Mouse (Mus musculus): ENCODE data around the gene Exoc6b. TPM values are rescaled to one million over a fixed set of nuclear protein-coding genes. Genes with fewer than 3 reads are reported as not detected.

The Exoc6b gene
- total and polyA plus RNA-seq, 2 experiments from 2014 or later: 8.0 to 10.2 TPM

DNA sequence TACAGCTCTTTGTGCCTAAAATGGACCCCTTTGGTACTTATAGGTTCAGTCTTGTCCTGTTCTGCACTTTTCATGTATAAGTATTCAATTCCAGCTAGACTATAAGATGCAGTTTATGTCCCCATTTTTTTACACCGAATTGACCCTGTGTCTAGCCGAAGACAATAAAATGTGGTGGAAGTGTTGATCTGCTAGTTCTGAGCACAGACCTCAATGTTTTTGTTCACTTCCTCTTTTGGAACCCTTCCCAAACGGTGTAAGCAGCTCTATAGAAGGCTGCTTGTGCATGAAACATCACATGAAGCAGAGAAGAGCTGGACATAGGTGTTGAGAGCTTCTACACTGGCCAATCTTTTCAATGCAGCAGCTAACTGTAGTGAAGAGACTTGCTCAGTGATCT is 327.1 kb downstream of the Exoc6b start:
- ATAC-seq (ENCODE audit: insufficient read depth, low read depth) (no peak), DNase-seq (ENCODE audit: low spot score) (no peak)
- 56% methylated on average over 3 of the region's 3 CpGs for WGBS

DNA sequence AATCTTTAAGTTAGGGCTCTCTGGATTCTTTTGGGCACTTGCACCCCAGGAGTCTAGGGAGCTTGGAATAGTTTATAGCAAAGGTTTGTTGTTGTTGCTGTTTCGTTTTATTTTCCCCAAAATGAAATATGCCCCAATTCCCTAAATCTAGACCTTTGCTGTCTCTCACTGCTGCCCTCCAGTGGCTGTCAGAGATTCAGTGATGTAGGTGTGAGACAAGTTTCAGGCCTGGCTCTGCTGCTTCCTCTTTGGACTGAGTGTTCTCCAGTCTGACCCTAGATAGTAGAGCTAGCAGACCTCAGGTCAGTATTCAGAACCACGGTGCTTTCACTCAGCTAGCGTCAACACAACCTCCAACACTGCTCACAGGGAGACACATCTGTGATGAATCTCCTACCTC is 332.4 kb downstream of the Exoc6b start:
- Histone ChIP-seq H3K36me3 (replicated peaks; ENCODE audit: control insufficient read depth, insufficient read depth, low read length) (no peaks in the 10 kb centered on the region), H3K4me1 (ENCODE audit: control insufficient read depth, insufficient read depth) (no peaks in the 10 kb centered on the region), H3K27ac (ENCODE audit: low read depth) (no peak overlapping the region), H3K9ac (replicated peaks; ENCODE audit: low read depth, low read length) (no peak overlapping the region), H3K27me3 (ENCODE audit: control insufficient read depth, insufficient read depth, low read length) (no peaks in the 10 kb centered on the region), H3K4me2 (ENCODE audit: low read depth, low read length) (no peak overlapping the region), H3K9me3 (replicated peaks; ENCODE audit: control insufficient read depth, low read length) (no peaks in the 10 kb centered on the region), H3K4me3 (ENCODE audit: low read depth, low read length) (no peak overlapping the region)
- ATAC-seq (ENCODE audit: insufficient read depth, low read depth) (no peak), DNase-seq (ENCODE audit: low spot score) (peak; percentile 23)
- WGBS: 46% methylated on average over 3 of the region's 3 CpGs
- TF ChIP-seq CTCF (IDR thresholded peaks at IDR 0.05; ENCODE audit: low read depth): peak; percentile 65
- TF ChIP-seq EP300 (IDR thresholded peaks at IDR 0.05; ENCODE audit: low read depth): no peak

More for the DNA sequence above, 327.1 kb downstream of the Exoc6b start:
- no peaks in the 10 kb centered on the region for H3K9me3 ChIP-seq (replicated peaks; ENCODE audit: control insufficient read depth, low read length)
- H3K36me3 ChIP-seq (replicated peaks; ENCODE audit: control insufficient read depth, insufficient read depth, low read length): no peaks in the 10 kb centered on the region
- H3K4me2 ChIP-seq (ENCODE audit: low read depth, low read length): no peak overlapping the region
- TF ChIP-seq EP300 (IDR thresholded peaks at IDR 0.05; ENCODE audit: low read depth) (no peak), CTCF (IDR thresholded peaks at IDR 0.05; ENCODE audit: low read depth) (no peak)
- no peaks in the 10 kb centered on the region for H3K4me1 ChIP-seq (ENCODE audit: control insufficient read depth, insufficient read depth)
- no peaks in the 10 kb centered on the region for H3K27me3 ChIP-seq (ENCODE audit: control insufficient read depth, insufficient read depth, low read length)
- no peak overlapping the region for H3K4me3 ChIP-seq (ENCODE audit: low read depth, low read length)
- no peak overlapping the region for H3K27ac ChIP-seq (ENCODE audit: low read depth)
- H3K9ac ChIP-seq (replicated peaks; ENCODE audit: low read depth, low read length): no peak overlapping the region

- ATAC-seq (ENCODE audit: insufficient read depth, low read depth): no peak
- Histone ChIP-seq H3K4me2 (ENCODE audit: low read depth, low read length) (no peak overlapping the region), H3K27me3 (ENCODE audit: control insufficient read depth, insufficient read depth, low read length) (no peaks in the 10 kb centered on the region), H3K9ac (replicated peaks; ENCODE audit: low read depth, low read length) (no peak overlapping the region), H3K4me1 (ENCODE audit: control insufficient read depth, insufficient read depth) (no peaks in the 10 kb centered on the region), H3K4me3 (ENCODE audit: low read depth, low read length) (no peak overlapping the region), H3K27ac (ENCODE audit: low read depth) (no peak overlapping the region), H3K9me3 (replicated peaks; ENCODE audit: control insufficient read depth, low read length) (peaks cover 12% of the 10 kb centered on the region), H3K36me3 (replicated peaks; ENCODE audit: control insufficient read depth, insufficient read depth, low read length) (no peaks in the 10 kb centered on the region; the same call in 1 of the 2 replicates)
- no peak for TF ChIP-seq EP300 (IDR thresholded peaks at IDR 0.05; ENCODE audit: low read depth)
- no peak for TF ChIP-seq CTCF (IDR thresholded peaks at IDR 0.05; ENCODE audit: low read depth)
- DNase-seq (ENCODE audit: low spot score): no peak
Observed at GRCm38 (mm10) chr6:84726876-84727275, 342.4 kb downstream of the Exoc6b start.

- H3K4me1 ChIP-seq (ENCODE audit: control insufficient read depth, insufficient read depth): no peaks in the 10 kb centered on the region
- H3K36me3 ChIP-seq (replicated peaks; ENCODE audit: control insufficient read depth, insufficient read depth, low read length): no peaks in the 10 kb centered on the region
- TF ChIP-seq EP300 (IDR thresholded peaks at IDR 0.05; ENCODE audit: low read depth): no peak
- no peak for TF ChIP-seq CTCF (IDR thresholded peaks at IDR 0.05; ENCODE audit: low read depth)
- no peak for ATAC-seq (ENCODE audit: insufficient read depth, low read depth)
- H3K4me2 ChIP-seq (ENCODE audit: low read depth, low read length): no peak overlapping the region
- H3K9ac ChIP-seq (replicated peaks; ENCODE audit: low read depth, low read length): no peak overlapping the region
- no peak overlapping the region for H3K4me3 ChIP-seq (ENCODE audit: low read depth, low read length)
- 89% methylated on average over 11 of the region's 11 CpGs for WGBS
- no peak for DNase-seq (ENCODE audit: low spot score)
- H3K27me3 ChIP-seq (ENCODE audit: control insufficient read depth, insufficient read depth, low read length): no peaks in the 10 kb centered on the region
- H3K27ac ChIP-seq (ENCODE audit: low read depth): no peak overlapping the region
- H3K9me3 ChIP-seq (replicated peaks; ENCODE audit: control insufficient read depth, low read length): no peaks in the 10 kb centered on the region
Observed at GRCm38 (mm10) chr6:84713171-84713570, 356.1 kb downstream of the Exoc6b start.

GRCm38 (mm10) chr6:84710831-84711230 is 358.5 kb downstream of the Exoc6b start:
- Histone ChIP-seq H3K4me1 (ENCODE audit: control insufficient read depth, insufficient read depth) (no peaks in the 10 kb centered on the region), H3K9ac (replicated peaks; ENCODE audit: low read depth, low read length) (no peak overlapping the region), H3K27ac (ENCODE audit: low read depth) (no peak overlapping the region), H3K4me2 (ENCODE audit: low read depth, low read length) (no peak overlapping the region), H3K36me3 (replicated peaks; ENCODE audit: control insufficient read depth, insufficient read depth, low read length) (no peaks in the 10 kb centered on the region), H3K4me3 (ENCODE audit: low read depth, low read length) (no peak overlapping the region), H3K9me3 (replicated peaks; ENCODE audit: control insufficient read depth, low read length) (no peaks in the 10 kb centered on the region), H3K27me3 (ENCODE audit: control insufficient read depth, insufficient read depth, low read length) (no peaks in the 10 kb centered on the region)
- no peak for ATAC-seq (ENCODE audit: insufficient read depth, low read depth)
- DNase-seq (ENCODE audit: low spot score): no peak
- WGBS: 79% methylated on average over 6 of the region's 6 CpGs
- no peak for TF ChIP-seq CTCF (IDR thresholded peaks at IDR 0.05; ENCODE audit: low read depth)
- no peak for TF ChIP-seq EP300 (IDR thresholded peaks at IDR 0.05; ENCODE audit: low read depth)

DNA sequence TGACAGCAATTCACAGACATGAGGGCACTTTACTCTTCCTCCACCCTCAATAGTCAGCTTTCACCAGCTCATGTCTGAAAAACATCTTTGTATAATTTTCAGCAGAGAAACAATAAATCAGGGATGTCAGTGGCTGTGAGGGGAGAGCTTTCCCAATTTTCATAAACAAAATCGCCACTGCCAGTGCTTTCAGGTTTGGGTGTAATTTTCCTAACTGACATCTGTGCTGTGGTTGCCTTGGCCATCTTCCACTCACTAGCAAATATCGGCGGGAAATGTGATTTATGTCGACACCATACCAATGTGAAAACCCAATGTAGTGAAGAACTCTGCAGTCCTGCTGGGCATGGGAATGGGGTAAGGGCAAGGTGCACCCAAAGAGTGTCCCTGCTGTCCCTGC is 360.7 kb downstream of the Exoc6b start:
- TF ChIP-seq EP300 (IDR thresholded peaks at IDR 0.05; ENCODE audit: low read depth) (no peak), CTCF (IDR thresholded peaks at IDR 0.05; ENCODE audit: low read depth) (no peak)
- no peak for DNase-seq (ENCODE audit: low spot score)
- H3K4me3 ChIP-seq (ENCODE audit: low read depth, low read length): no peak overlapping the region
- no peaks in the 10 kb centered on the region for H3K27me3 ChIP-seq (ENCODE audit: control insufficient read depth, insufficient read depth, low read length)
- no peak overlapping the region for H3K9ac ChIP-seq (replicated peaks; ENCODE audit: low read depth, low read length)
- no peak for ATAC-seq (ENCODE audit: insufficient read depth, low read depth)
- 73% methylated on average over 4 of the region's 4 CpGs for WGBS
- H3K27ac ChIP-seq (ENCODE audit: low read depth): no peak overlapping the region
- no peak overlapping the region for H3K4me2 ChIP-seq (ENCODE audit: low read depth, low read length)
- H3K36me3 ChIP-seq (replicated peaks; ENCODE audit: control insufficient read depth, insufficient read depth, low read length): no peaks in the 10 kb centered on the region
- H3K9me3 ChIP-seq (replicated peaks; ENCODE audit: control insufficient read depth, low read length): no peaks in the 10 kb centered on the region
- H3K4me1 ChIP-seq (ENCODE audit: control insufficient read depth, insufficient read depth): no peaks in the 10 kb centered on the region

All from heart, postnatal 0 days (tissue).